Mouse (Mus musculus): ENCODE data around the gene Prmt2. TPM values are rescaled to one million over a fixed set of nuclear protein-coding genes. Genes with fewer than 3 reads are reported as not detected.

The Prmt2 gene
- polyA plus RNA-seq (2015; fragmentation: Nextera tagmentation; extraction: Ambion mirVana) = 13.7 and 15.4 TPM in 2 replicates

GRCm38 (mm10) chr10:76237341-76238225, at the start of gene Prmt2:
TSS of gene Prmt2 (minus strand) at chr10:76237865.
- DNase-seq (ENCODE audit: low spot score) = peak; percentile 92

GRCm38 (mm10) chr10:76278541-76279097, 41.0 kb upstream of the Prmt2 start:
- DNase-seq (ENCODE audit: low spot score) = no peak

DNA sequence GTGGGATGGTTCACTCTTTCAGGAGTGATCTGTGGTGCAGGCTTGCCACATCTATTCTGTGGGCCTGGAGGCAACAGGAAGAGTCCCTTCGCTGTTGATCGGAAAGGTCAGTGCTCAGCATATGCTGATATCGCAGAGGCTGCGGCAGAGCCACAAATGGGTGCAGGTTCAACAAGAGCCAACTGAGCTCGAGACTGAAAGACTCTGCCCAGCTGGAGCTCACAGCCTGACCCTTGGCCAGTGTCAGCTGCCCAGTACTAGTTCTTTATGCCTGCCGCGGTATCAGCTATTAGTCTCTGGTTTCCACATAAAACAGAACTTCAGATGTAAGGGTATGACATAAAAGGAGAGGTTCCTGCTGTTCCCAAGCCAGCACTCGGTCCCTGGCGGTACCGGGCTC, 37.6 kb upstream of the Prmt2 start:
- no peak for DNase-seq (ENCODE audit: low spot score)

DNA sequence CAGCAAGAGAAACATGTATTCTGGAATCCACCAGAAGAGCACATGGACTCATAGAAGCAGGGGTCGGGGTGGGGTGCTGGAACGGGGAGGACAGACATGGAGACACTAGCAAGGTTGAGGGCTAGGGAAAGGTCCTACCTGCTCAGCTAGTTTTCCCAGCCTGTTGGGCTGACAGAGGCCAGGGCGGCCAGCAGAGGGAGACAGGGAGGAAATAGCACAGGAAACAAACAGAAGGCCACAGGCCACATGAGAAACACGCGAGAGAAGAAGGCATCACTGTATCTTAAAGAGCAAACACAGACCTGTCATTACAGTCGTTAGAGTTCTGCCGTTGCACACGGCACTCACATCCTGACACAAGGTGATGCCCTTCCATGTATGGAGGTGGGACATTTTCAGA, 33.6 kb upstream of the Prmt2 start:
- peak; percentile 65 for DNase-seq (ENCODE audit: low spot score)

DNA sequence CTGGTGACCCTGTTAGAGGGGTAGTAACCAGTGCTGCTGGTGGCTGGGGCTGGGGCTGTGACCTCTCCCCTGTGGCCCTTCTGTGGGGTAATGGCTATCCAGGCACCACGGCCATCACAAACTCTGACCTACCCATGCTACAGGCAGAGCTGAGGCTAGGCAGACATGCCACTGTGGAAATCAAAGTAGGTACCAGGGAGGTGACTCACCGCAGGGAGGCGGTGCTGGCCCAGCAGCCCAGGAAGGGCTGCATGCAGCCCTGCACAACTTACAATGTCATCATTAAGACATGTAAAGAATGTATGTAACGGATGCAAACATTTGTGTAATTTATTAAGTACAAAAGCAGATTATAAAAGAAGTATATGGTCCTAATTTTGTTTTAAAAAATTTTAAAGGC, 24.8 kb upstream of the Prmt2 start:
- no peak for DNase-seq (ENCODE audit: low spot score)

DNA sequence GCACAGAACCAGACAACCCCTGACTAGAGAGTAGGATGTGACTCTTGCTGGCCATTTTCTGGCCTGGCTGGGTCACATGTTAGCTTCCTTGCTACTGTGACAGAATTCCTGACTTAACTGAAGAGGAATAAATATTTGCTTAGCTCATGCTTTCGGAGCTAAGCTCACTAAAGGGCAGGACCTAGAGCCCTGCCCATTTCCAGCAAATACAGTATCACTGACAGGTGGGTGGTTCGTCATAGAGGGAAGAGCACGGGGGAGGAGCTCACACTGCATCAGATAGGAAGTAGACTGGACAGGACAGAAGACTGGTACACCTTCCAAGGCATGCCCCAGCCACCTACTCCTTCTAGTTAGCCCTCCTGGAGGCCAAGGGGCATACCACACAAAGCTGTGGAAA, 23.8 kb upstream of the Prmt2 start:
- no peak for DNase-seq (ENCODE audit: low spot score)

- DNase-seq (ENCODE audit: low spot score) = no peak
Measured at GRCm38 (mm10) chr10:76260358-76261059, 22.8 kb upstream of the Prmt2 start.

- DNase-seq (ENCODE audit: low spot score) = no peak
Measured at GRCm38 (mm10) chr10:76259566-76260232, 22.0 kb upstream of the Prmt2 start.

- DNase-seq (ENCODE audit: low spot score) = no peak
Measured at GRCm38 (mm10) chr10:76257719-76258390, 20.2 kb upstream of the Prmt2 start.

- DNase-seq (ENCODE audit: low spot score) = peak; percentile 63
Measured at GRCm38 (mm10) chr10:76257231-76257630, 19.6 kb upstream of the Prmt2 start.

GRCm38 (mm10) chr10:76255617-76256016, 18.0 kb upstream of the Prmt2 start:
- DNase-seq (ENCODE audit: low spot score) = no peak

GRCm38 (mm10) chr10:76253536-76253935, 15.9 kb upstream of the Prmt2 start, which contains the start of gene S100b:
TSS of gene S100b (plus strand) at chr10:76253853.
- DNase-seq (ENCODE audit: low spot score) = no peak

- no peak for DNase-seq (ENCODE audit: low spot score)
Measured at GRCm38 (mm10) chr10:76253079-76253478, 15.4 kb upstream of the Prmt2 start.

- DNase-seq (ENCODE audit: low spot score) = no peak
Measured at GRCm38 (mm10) chr10:76250870-76251269, 13.2 kb upstream of the Prmt2 start.

- no peak for DNase-seq (ENCODE audit: low spot score)
Measured at GRCm38 (mm10) chr10:76248647-76248968, 10.9 kb upstream of the Prmt2 start.

- no peak for DNase-seq (ENCODE audit: low spot score)
Measured at GRCm38 (mm10) chr10:76247960-76248646, 10.4 kb upstream of the Prmt2 start.

- DNase-seq (ENCODE audit: low spot score) = no peak
Measured at GRCm38 (mm10) chr10:76246601-76247000, 8.9 kb upstream of the Prmt2 start.

DNA sequence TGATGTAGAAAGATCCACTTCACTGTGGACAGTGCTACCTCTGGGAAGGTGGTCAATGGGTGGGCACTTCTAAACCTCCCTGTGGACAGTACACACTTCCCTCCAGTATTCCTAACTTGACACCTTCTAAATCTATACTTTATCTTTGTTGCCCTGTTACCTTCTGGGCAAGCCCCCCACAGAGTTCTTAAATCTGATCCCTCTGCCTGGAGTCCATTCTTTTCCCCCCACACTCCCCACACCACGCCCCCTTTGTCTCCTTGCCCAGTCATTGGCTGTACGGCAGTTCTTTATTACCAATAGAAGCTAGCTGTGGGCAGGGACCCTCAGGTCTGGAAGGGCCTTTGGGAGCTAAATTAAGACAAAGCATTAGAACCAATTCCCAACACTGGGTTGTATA, 7.4 kb upstream of the Prmt2 start:
- no peak for DNase-seq (ENCODE audit: low spot score)

DNA sequence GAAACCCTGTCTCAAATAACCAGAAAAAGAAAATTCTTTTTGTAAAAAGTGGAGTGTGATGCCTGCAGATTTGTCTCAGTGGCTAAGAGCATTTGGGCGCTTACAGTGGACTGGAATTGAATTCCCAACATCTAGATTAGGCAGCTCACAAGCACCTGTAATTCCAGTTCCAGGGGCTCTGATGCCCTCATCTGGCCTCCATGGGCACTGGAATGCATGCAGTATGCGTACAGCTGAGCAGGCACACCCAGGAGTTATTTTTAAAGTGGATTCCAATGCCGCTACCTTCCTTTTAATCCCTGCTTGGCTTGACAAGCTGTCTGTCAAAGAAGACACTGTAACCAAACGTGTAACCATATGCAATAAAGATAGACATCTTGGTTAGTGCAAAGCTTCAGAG, 1.7 kb upstream of the Prmt2 start:
- no peak for DNase-seq (ENCODE audit: low spot score)

GRCm38 (mm10) chr10:76229627-76230026, 8.0 kb downstream of the Prmt2 start:
- peak; percentile 9 for DNase-seq (ENCODE audit: low spot score)

DNA sequence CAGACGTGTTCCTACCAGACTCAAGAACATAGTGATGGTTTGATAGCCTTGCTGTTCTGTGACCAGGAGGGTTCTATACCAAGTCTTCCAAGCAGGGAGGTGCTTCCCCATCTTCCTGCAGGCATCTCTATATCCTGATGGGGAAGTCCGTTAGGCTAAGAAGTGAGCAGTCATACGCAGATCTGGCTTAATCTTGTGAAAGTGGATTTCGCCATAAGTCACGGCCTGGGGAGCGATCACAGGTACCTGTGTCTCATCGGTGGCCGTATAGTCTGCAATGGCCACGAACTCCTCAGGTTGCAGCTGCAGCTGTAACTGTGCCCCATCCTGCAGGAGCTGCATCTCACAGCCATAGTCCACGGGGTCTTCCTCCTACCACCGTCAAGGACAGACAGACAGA, 11.7 kb downstream of the Prmt2 start:
- no peak for DNase-seq (ENCODE audit: low spot score)
